Mouse (Mus musculus): ENCODE results near the gene Slc34a3.
"Not testable (repeated sequence)": the region's sequence is repeated elsewhere in the genome, so short reads cannot be mapped to it uniquely, and the experiment has no call there.

Slc34a3 gene

DNA sequence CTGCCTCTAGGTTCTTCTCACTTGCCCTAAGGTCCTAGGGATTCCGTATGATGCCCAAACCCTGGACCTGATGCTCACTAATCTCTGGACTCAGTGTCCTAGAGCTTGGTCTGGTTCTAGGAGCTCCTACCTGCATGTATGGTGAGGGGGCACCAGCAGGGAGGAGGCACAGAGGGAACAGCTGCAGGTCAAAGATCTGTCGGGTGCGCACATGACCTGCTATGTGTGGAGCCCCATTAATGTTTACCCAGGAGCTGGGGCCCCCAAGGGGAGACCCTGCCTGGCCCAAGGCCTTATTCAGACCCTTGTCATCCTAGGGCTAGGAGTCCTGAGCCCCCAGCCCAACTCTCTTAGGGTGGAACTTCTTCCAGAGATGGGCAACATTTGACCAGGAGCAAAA, at the start of gene Slc34a3:
TSS of gene Slc34a3 (minus strand) at position 315 of the 400 bp plus-strand sequence.
- no peak for DNase-seq (ENCODE audit: low spot score in 2 of 2)

DNA sequence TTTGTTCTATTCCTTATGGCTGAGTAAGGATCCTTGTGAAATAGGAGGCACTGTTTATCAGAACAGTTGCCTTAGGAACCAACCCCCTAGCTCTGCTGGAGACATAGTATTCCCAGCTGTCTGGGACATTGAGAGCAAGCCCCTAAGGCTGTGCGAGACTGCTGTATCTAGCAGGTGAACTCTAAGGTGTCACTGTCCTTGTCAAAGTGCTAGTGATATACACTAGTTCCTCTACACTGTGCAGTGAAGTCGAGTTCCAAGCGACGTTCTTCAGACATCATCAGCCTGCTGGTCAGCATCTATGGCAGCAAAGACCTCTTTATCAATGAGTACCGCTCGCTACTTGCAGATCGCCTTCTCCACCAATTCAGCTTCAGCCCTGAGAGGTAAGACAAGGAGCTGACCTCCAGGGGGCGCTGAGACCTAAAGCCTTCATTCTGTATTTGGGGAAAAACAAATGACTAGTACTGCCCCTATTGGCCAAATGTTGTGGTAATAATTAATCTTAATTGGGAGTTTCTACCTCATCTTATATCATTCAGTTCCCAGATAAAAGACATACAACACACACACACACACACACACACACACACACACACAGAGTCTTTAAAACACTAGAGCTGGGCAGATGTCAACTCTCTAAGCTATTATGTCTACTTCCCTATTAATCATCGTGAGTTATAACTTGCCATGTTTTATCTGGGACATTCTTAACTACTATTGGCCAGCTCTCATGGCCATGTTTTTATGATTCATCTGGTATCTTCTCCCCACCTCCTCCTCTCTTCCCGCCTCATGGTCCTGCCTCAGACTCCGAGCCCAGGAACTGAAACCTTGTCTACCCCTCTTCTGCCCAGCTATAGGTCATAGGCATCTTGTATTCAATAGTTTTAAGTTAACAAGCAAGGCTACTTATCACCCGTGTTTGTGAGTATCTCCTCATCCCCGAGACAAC, 45.0 kb upstream of the Slc34a3 start:
- DNase-seq (ENCODE audit: low spot score in 2 of 2): peak in 1 of 2 experiments; percentile 66

DNA sequence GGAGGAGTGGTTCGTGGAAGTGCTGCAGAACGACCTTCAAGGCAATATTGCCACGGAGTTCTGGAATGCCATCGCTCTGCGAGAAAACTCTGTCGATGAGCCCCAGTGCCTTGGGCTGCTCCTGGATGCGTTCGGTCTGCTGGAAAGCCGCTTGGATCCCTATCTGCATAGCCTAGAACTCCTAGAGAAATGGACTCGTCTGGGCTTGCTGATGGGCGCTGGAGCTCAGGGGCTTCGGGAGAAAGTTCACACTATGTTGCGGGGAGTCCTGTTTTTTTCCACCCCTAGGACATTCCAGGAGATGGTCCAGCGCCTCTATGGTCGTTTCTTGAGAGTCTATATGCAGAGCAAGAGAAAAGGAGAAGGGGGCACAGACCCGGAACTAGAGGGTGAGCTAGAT, 38.8 kb upstream of the Slc34a3 start:
- no peak for DNase-seq (ENCODE audit: low spot score in 2 of 2)

DNA sequence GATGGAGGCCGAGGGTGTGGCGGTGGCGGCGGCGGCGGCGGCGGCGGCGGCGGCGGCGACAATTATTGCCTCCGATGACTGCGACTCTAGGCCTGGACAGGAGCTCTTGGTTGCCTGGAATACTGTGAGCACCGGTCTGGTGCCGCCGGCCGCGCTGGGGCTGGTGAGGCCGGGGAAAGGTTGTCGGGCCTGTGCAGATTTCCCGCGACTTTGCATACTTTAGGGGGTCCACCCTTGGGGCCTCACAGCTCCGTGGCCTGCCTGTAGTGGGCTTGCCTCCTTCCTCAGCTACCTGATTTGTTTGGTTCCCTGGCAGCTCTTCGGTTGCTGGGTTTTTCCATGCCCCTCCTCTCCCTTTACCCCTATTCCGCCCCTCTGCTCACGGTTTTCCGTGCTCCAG, 38.4 kb upstream of the Slc34a3 start:
- no peak for DNase-seq (ENCODE audit: low spot score in 2 of 2)

DNA sequence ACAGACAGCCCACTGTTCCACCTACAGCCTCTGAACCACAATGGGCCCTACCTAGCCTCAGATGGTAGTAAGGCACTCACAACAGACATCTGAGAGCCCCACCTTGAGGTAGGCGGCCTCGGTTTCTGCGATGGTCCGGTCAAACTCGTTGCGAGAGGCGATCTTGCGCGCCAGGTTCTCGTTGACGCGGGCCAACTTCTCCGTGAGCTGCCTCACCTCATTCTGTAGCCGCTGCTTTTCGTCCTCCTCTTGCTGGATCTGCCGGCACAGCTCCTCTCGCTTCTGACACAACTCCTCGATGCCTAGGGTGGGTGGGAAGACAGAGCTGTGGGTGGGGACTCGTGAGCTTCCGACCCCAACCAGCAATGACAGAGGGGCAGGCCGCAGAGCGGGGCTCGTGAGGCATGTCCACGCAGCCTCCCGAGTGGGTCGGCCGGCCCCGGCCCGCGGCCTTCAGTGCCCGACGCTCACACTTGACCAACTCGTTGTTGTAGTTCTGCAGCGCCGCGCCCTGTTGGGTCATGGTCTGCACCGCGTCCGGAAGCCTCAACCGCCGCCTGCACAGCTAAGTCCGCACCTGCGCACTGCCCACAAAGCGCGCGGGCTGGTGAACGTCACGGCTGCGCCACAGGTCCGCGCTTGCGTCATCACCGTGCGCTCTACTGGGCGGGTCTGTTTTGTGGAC, 37.8 kb upstream of the Slc34a3 start, which contains the start of the genes Ssna1 and Anapc2:
TSS of gene Ssna1 (minus strand) at position 612 of the 685 bp plus-strand sequence.
TSS of gene Anapc2 (plus strand) at position 652 of the 685 bp plus-strand sequence.
- DNase-seq (ENCODE audit: low spot score in 2 of 2): peak; percentile 95 to 96

DNA sequence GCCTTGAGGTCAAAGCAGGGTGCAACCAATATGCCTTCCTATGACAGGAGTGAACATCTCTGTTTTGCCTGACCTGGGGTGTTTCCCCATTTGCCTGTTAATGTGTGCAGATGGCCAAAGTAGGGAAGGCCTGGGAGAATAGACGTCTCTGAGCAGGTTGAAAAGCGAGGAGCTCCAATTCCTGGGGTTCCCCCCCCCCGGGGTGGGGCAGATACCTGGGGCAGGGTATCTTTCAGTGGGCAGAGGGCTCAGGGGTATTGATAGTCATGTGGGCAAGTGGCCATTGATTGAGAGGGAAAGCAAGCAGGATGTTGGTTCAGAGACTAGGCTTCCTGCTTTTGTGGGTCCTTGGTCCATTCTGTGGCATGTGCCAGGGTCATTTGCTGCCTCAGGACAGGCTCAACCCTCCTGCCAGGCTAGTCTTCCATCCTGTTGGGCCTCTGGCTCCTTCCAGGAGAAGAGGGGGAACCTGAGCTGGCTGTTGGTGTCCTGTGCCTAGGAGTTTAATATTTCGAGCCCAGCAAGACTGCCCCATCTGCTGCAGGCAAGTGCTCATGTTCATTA, 33.7 kb upstream of the Slc34a3 start:
- no peak for DNase-seq (ENCODE audit: low spot score in 2 of 2)

DNA sequence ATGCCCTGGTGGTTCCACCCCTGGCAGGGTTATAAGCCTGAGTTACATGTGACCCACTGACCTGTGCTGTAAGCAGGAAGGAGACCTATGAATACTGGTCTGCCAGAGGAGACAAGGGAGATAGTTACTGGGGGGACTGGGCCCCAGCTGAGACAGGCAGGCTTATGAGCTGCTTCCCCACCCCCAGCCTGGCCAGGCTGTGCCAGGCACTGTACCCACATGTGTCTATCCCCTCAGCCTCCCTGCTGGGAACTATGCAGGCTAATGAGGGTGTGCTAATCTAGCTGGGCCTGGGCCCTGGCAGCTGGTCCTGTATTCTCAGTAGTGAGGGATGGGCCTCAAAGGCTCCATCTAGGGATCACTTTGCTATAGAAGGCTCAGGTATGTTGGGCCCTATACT, 33.1 kb upstream of the Slc34a3 start:
- no peak for DNase-seq (ENCODE audit: low spot score in 2 of 2)

DNA sequence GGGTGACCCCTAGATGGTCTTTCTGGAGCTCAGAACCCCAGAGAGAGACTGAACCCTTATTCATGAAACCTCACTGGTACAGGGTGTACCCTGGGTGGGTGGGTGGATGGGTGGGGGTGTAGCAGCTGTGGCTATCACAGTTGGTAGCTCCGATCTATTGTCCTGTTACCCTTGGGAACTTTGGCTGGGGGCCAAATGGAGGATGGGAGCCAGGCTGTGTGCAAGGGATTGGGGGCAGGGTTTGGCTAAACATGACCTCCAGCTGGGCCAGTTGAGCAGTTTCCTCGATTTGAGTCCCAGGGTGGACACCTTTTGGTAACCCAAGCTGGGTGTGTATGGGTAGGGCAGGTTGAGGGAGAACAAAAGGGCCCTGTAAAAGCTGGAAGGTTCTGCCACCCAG, 32.6 kb upstream of the Slc34a3 start:
- DNase-seq (ENCODE audit: low spot score in 2 of 2): peak; percentile 36 to 46

DNA sequence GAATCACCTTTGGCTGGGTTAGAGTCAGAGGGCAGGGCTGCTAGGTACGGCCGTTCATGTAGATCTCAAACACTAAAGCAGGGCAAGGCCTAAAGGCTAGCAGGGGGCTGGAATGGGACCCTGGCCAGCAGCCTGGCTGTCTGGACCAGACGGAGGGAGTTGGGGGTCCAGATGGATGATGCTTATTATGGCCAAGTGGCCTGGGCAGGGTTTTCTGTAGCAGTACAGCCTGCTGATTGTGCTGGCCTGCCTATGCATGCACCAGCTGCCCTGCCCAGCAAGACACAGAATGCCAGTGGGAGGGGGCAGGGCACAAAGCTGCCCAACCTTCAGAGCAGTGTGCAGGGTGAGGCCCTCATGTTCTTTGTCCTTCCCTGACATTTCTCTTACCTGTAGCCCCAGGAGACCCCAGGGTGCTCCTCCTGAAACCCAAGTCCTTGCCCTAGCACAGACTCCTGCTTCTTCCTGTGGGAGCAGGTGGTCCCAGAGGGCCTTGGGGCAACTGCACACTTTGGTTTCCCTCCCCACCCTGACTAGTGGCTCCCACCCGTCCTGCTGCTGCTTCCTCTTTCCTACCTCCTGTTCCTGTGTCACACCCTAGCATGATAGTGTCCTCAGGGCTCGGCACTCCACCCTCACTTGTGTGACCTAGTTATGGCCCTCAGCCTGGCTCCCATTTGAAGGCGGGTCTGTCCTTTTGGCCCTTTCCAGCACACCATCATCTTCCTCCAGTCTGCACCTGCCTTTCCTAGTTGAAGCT, 31.9 kb upstream of the Slc34a3 start:
- DNase-seq (ENCODE audit: low spot score in 2 of 2): peak; percentile 40 to 71

DNA sequence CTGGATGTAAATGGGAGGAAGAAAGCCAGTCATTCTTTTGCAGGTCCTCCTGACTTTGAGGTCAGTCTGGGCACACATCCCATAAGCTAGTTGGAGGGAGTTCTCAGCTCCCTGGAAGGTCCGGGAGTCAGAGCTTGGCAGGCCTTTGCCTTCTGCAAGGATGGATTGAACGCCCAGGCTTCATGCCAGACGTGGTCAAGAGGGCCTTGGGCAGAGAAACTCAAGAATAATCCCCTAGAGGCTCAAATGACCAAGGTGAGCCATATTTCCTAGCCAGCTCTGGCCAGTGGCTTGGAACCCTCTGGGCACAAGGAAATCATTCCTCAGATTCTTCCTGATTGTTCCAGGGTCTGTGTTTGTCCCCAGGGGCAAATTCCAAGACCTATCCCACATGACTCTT, 30.7 kb upstream of the Slc34a3 start:
- DNase-seq (ENCODE audit: low spot score in 2 of 2): no peak

DNA sequence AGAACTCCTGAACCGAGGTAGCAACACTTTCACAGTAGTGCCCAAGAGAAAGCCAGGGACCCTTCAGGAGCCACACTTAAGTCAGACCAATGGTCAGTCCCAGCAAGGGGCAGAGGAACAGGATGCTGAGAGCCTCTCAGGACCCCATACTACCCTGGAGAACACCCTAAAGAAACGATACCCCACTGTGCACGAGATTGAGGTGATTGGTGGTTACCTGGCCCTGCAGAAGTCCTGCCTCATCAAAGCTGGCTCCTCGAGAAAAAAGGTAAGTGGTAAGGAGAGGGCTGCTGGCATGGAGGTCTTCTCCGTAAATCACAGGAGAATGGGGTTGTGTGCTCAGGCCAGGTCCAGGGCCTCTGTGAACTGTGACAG, 30.1 kb upstream of the Slc34a3 start:
- DNase-seq (ENCODE audit: low spot score in 2 of 2): no peak

DNA sequence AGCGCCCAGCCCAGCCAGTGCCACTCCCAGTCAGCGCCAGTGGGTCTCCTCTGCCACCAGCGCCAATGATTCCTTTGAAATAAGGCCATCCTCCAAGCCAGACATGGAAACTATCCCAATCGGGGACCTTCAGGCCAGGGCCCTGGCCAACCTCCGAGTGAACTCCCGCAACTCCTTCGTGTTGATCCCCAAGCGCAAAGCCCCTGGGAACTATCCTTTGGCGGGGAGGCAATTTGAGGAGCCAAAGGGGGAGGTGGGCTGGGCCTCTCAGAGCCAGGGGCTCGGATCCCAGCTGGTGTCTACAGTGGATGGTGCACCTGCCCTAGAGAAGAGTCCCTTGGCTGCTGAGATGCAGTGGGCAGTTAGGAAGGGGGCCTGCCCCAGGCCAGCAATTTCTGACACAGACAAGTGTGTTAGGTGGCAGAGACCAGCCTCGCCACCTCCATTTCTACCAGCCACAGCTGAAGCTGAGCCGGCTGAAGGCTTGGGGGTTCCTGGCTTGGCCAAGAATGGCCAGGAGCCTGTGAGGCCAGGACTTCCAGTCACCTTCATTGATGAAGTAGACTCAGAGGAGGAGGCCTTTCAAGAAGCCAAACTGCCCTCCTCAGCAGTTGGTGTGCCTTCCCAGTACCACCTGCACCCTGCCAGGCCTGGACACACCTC, 29.6 kb upstream of the Slc34a3 start:
- no peak for DNase-seq (ENCODE audit: low spot score in 2 of 2)

DNA sequence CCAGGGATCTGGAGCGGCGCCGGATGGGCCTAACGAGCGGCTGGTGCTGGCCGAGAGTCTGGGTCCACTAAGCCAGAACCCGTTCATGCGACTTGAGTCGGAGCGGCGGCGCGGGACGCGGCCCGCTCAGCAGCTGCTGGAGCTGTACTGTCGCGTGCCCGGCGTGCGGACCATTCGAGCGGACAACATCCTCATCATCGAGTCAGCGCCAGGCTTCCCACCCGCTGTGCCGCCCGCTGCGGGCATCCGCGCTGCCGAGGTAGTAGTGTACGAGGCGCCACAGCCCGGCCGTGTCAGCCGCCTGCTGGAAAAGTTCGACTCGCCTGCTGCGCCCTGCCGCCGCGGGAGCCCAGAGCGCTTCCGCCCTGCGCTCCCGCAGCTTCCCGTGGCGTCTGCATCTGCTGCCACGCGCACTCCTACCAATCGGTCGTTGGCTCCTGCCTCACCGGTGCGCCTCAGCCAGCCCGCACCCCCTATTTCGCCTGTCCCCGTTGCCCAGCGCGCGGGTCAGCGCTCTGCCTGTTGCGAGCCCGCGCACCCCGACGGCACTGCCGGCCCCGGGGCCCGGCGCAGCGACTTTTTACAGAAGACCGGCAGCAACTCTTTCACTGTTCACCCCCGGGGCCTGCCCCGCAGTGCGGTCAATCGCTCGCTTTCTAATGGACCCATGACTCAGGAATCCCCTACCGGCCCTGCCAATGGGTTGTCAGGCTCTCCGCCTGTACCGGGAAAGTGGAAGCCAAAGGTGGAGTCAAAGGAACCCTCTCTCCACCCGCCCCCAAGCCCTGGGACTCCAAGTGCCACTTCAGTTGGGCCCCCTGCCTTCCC, 28.8 kb upstream of the Slc34a3 start:
- no peak for DNase-seq (ENCODE audit: low spot score in 2 of 2)

DNA sequence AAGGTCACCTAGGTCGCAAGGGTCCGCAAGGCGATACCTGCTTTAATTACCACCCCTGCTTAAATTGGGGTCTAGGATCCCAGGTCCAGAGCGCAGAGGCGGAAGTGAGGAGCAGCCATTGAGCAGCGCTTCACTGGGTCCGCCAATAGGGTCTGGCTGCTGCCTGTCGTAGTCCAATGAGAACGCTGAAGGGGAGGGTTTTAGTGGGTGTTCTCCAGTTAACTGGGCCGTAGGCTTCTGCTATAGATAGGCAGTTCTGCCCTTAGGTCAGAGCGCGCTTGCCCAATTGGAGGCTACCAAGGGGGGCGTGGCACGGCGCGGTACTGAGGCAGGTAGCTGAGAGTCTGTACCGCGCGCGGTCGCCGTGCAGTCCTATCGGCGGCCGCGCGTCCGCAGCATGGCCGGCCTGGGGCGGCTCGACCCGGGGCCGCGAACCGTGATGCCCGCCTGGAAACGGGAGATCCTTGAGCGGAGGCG, 28.2 kb upstream of the Slc34a3 start, which contains the start of gene Tprn:
TSS of gene Tprn (plus strand) at position 328 of the 477 bp plus-strand sequence.
- DNase-seq (ENCODE audit: low spot score in 2 of 2): peak; percentile 96 to 98

DNA sequence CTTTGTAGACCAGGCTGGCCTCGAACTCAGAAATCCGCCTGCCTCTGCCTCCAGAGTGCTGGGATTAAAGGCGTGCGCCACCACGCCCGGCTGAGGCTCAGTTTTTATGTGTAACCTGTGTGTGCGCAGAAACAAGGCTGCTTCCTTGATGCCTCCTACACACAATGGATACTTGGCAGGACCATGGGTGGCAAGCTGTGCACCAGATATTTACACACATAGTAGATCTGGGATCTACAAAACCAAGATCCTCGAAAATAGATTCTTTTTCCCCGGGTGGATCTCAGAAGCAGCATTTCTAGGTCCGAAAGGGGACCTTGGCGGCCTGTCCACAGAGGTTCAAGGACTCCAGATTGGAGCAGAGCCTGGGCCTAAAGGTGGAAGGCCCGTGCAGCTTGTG, 27.7 kb upstream of the Slc34a3 start:
- DNase-seq (ENCODE audit: low spot score in 2 of 2): no peak

DNA sequence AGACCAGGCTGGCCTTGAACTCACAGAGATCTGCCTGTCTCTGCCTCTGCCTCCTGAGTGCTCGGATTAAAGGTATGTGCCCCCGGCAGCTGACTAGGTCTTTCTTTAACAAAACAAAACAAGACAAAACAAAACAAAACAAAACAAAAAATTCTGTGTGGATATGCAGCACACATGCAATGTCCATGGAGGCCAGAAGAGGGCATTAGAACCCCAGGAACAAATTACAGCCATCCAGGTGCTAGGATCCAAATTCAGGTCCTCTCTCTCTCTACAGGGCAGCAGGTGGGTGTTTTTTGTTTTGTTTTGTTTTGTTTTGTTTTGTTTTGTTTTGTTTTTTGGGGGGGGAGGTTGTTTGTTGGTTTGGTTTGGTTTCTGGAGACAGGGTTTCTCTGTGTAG, 24.7 kb upstream of the Slc34a3 start:
- DNase-seq (ENCODE audit: low spot score in 2 of 2): no peak

DNA sequence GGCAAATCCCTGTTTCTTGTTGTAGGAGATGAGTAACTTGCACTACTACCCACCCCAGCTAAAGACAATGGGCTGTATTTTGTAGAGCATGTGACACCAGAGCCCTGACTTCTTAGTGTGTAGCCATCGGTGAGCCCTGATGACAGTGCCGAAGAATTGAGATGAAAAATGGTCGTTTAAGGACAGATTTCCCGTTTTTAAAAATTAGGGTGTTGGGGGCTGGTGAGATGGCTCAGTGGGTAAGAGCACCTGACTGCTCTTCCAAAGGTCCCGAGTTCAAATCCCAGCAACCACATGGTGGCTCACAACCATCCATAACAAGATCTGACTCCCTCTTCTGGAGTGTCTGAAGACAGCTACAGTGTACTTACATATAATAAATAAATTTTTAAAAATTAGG, 23.1 kb upstream of the Slc34a3 start:
- DNase-seq (ENCODE audit: low spot score in 2 of 2): not testable (repeated sequence)

DNA sequence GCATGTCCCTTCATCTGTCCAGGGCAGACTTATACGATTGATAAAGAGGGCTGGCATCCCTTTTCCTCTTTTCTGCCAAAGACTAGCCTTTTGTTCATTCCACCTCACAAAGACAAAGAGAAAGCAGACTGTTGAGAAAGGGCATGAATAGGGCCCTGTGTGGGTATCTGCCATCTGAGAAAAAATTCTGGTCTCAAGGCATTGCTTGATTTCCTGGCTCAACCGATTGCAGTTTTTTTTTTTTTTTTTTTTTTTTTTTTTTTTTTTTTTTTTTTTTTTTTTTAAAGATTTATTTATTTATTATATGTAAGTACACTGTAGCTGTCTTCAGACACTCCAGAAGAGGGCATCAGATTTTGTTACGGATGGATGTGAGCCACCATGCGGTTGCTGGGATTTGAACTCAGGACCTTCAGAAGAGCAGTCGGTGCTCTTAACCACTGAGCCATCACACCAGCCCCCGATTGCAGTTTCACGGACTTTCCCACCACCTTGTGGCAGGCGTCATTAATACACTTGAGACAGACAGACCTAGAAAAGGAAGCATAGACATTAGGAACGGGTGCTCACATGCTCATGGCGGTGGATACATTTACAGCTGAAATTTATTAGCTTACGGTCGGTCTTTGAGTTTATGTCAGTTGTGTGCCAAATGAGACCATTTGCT, 22.4 kb upstream of the Slc34a3 start:
- DNase-seq (ENCODE audit: low spot score in 2 of 2): not testable (repeated sequence)

DNA sequence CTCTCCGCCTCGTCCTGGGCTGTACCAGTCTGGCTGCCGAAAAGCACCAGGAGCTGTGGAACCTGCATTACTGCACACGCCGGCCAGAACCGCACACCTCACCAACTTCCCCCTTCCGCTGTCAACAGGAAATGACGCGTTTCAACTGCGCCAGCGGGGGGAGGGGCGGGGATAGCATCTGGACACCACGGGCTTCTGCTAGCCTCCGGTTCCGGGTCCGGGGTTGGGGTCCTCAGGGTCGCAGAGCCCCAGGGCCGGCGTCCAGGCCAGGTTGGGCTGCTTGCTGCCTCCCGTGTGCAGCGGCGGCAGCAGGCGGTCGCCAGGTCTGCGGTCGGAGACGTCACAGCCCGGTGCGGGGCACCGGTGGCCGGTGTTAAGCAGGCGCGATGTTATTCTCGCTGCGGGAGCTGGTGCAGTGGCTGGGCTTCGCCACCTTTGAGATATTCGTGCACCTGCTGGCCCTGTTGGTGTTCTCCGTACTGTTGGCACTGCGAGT, 21.2 kb upstream of the Slc34a3 start, which contains the start of gene Tmem203:
TSS of gene Tmem203 (plus strand) at position 156 of the 496 bp plus-strand sequence.
- DNase-seq (ENCODE audit: low spot score in 2 of 2): peak; percentile 82 to 85
